Mouse (Mus musculus): ENCODE measurements around the gene Rdh11.

- no peak for TF ChIP-seq POLR2A (IDR thresholded peaks at IDR 0.05; ENCODE audit: insufficient read depth, low read depth, low read length)
- TF ChIP-seq CTCF (IDR thresholded peaks at IDR 0.05; ENCODE audit: insufficient read depth, low read depth, low read length), result no peak
Observed at GRCm38 (mm10) chr12:79192193-79192592, at the start of gene Rdh11.
